Mouse (Mus musculus) liver, embryonic 14.5 days (tissue): ENCODE measurements around the gene Trappc3l.

ENCODE experiments used
- CTCF ChIP-seq: IDR thresholded peaks from 2 replicates; pipeline ENCODE4 v1.5.1; 2016; ENCODE audit warnings: antibody characterized with exemption, low read depth, control low read depth
- EP300 ChIP-seq: IDR thresholded peaks from 2 replicates; pipeline ENCODE4 v1.6.1; 2016; ENCODE audit warnings: antibody characterized with exemption, low read depth

GRCm38 (mm10) chr10:34033630-34034305 is 3.6 kb upstream of the Trappc3l start:
- TF ChIP-seq EP300 = no peak
- peak; percentile 75 for TF ChIP-seq CTCF
